Mouse (Mus musculus): ENCODE measurements around the gene Shroom3. TPM values are rescaled to one million over a fixed set of nuclear protein-coding genes. Genes with fewer than 3 reads are reported as not detected.

Shroom3 gene
- polyA plus RNA-seq (2012; fragmentation: generic; extraction: Trizol): under 1 TPM; 0.32 to 0.61 TPM

DNA sequence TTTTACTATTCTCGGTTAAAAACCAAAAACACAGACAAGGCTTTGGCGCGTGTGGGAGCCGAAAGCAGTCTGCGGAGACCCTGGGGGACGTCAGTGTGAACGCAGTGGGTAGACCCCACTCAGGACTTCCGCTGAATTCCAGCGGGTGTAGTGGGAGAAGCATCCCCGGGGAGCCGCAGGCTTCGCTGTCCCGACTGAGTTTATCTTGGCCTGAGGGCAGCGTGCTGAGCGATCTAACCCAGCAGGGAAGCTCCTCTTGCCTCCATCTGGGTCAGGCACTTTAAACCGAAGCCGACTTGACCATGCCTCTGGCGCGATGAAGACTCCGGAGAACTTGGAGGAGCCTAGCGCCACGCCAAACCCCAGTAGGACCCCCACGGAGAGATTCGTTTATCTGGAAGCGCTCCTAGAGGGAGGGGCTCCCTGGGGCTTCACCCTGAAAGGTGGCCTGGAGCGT is at the start of gene Shroom3:
Gene Shroom3, plus strand, starts transcription at position 85 of the 457 bp plus-strand sequence.

DNA sequence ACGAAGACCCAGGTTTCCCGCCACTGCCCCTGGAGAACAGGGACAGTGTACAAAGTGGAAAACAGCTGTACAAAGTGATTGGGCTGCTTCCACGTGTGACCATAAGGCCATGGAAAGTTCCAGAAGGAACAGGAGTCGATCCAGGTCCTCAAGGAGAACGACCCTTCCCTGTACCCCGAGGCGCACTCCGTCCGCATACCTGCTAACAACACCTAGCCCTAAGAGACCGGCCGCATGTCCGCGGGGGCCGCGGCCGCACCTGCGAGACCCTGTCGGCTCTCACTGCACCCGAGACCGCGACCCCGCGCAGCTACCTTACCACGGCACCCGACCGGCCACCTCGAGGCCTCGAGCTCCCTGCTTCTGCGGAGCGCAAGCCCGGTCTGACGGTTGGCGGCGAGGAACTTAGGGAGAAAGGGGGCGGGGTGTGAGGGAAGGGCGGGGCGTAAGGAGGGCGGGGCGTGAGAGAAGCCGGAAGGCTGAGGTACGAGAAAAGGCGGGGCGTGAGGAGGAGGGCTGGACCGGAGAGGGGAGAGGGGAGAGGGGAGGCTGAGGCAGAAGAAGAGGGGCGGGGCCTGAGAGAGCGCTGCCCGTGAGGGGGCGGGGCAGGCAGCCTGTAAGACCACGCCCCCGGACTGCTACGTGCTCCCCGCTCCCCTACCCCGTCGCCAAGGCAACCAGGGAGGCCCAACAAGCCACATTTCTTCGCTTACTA is 8.2 kb upstream of the Shroom3 start, which contains the start of gene Ccdc158:
Gene Ccdc158, minus strand, starts transcription at position 413 of the 715 bp plus-strand sequence.

Other genes with a start within 250 kb of the Shroom3 start
- 1 to 10 TPM; 1.5 to 9.2 TPM for gene Nup54, start 248.2 kb upstream of the Shroom3 start, polyA plus RNA-seq (2012; fragmentation: generic; extraction: Trizol)
- 10 to 100 TPM in 1 of 2 experiments, 1 to 10 TPM in 1; 4.6 to 21.9 TPM for gene Scarb2, start 176.6 kb upstream of the Shroom3 start, polyA plus RNA-seq (2012; fragmentation: generic; extraction: Trizol)
- not detected for gene Fam47e, start 128.4 kb upstream of the Shroom3 start, polyA plus RNA-seq (2012; fragmentation: generic; extraction: Trizol)
- gene Stbd1, start 80.4 kb upstream of the Shroom3 start, polyA plus RNA-seq (2012; fragmentation: generic; extraction: Trizol): 1 to 10 TPM; 1.3 TPM
- gene Ccdc158, start 8.2 kb upstream of the Shroom3 start, polyA plus RNA-seq (2012; fragmentation: generic; extraction: Trizol): not detected

Measured in C3H10T1/2 (cell line).